Mouse (Mus musculus): Measurements from ENCODE around the gene Gpr3.
A peak's percentile ranks its signal among the peaks of the same experiment; 100 is the strongest.

The Gpr3 gene

DNA sequence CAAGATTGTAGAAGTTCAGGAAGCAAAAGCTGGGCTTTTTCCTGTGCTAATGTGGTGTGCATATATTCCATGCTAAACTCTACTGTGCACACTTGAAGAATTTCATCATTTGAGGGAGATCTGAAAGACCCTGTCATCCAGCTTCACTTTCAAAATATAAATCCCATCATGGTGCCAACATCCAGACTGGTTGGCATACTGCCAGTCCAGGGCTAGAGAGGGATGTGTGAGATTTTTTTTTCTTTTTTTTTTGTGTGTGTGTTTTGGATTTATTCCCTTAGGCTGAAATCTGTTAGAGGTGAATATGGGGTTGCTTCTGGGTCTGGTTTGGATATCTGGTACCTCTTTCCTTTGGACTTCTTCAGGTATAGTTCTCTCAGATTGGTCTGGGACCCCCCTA, 41.7 kb downstream of the Gpr3 start:
- DNase-seq (ENCODE audit: low spot score): peak; percentile 40

DNA sequence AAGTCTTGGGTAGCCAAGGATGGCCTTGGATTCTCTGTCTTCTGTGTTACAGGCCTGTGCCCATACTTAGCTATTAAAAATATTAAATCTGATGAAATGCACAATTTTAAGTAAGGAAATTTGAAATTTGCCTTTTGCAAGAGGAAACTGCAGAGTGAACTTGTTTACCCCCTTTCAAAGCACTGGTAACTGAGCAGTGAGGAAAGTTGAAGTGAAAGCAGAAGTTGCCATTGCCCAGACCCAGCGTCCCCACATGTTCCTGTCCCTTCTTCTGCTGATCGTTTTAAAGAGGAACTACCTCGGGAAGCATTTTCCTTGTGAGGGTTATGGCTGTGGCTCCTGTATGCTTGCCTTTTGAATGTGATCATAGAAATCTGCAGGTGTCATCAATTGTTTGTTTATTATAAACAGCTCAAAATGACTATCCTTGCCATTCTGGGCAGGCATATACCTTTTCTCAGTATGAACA, 42.2 kb downstream of the Gpr3 start:
- DNase-seq (ENCODE audit: low spot score): no peak

DNA sequence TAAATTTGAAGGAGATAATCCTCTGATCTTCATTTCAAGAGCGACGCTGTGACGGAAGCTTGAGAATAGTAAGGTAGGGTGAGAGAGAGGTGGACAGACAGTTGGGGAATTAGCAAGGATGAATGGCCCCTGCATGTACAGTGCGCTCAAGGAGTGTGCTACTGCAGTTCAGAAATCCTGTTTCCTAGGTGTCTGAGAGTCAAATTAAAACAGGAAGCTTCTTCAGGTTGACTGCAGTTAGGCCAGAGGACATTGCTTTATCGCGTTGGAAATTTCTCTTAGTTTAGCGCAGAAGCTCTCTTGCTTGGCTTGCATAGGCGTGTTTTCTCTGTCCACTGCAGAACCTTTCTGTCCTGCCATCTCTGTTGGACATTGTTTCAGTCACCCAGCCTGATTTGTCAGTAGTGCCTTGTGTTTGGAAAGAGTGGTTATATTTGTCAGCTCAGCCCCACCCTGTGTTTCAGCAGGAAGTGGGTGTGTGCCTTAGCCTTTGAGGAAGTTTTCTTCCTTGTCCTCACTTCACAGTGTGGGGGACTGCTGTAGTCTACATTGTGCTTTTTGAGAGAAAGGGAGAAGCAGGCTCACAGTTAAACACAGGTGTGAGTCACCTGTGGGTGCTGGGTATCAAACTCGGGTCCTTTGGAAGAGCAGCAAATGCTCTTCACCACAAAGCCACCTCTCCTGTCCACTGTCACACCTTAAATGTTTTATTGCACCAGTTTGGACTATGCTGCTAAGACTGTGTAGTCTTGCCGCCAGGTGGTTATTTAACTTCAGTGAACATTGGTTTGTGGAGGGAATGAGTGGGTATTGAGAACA, 42.9 kb downstream of the Gpr3 start:
- DNase-seq (ENCODE audit: low spot score): peak; percentile 51

DNA sequence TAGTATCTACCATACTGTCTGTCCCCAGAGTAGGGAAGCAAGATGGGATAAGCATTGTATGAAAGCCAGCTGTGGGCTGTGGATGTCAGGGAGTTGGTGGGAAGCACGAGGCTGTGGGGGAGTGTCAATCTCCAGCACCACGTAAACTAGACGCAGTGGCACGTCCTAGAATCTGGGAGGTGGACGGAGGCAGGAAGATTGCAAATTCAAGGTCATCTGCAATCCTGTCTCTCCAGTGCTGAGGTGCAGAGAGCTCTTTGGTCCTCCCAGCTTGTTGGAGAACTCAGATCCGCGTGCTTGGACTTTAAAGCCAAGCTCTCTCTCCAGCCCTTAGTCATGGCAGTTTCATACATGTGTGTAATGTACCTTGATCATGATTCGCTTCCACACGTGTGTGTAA, 45.6 kb downstream of the Gpr3 start:
- no peak for DNase-seq (ENCODE audit: low spot score)

DNA sequence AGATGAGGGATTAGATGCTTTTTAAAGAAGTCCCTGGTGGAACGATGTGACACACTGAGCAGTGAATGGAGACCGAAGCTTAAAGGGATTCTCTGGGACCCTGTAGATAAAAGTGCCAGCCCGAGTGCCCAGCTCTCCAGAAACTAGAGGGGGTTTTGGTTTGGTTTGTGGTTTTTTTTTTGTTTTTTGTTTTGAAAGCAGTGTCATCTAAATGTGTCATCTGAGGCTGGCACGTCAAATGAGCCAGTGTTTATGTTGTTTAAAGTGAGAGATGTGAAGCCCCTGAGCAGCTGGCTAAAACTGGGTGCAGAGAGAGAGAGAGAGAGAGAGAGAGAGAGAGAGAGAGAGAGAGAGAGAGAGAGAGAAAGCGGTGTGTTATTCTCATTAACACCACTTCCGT, 50.1 kb downstream of the Gpr3 start:
- no peak for DNase-seq (ENCODE audit: low spot score)

DNA sequence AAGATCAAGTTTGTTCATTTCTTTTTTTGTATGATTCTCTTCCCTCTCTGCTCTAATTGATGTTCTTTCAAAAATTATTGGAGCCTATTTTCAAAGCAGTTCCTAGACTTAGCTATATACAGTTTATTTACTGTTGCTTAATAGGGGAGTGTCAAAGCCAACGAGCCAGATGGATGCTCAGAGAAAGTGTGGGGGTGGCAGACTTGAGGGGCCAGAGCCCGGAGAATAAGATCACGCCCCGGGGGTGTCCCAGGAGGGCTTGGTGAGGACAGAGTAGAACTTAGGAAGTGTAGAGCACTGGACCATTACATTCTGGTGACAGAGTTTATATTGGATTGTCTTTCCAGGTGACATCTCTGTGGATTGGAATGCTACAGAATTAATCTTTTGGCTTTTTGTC, 51.5 kb downstream of the Gpr3 start:
- DNase-seq (ENCODE audit: low spot score): no peak

DNA sequence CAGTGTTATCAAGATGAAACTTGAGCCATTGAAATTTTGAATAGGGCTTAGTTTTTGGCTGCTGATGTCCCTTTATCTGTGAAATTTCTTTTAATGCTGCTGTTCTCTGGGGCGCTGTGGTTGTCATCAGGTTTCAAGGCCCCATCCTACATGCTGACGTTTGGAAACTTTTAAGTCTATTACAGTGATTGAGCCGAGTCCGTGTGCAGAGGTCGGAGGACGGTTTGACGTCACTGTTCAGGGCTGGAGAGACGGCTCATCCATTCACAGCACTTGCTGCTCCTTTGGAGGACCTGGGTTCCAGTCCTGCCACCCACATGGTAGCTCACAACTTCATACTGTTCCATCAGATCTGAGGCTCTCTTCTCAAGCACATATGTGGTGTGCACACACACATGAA, 52.1 kb downstream of the Gpr3 start:
- no peak for DNase-seq (ENCODE audit: low spot score)

DNA sequence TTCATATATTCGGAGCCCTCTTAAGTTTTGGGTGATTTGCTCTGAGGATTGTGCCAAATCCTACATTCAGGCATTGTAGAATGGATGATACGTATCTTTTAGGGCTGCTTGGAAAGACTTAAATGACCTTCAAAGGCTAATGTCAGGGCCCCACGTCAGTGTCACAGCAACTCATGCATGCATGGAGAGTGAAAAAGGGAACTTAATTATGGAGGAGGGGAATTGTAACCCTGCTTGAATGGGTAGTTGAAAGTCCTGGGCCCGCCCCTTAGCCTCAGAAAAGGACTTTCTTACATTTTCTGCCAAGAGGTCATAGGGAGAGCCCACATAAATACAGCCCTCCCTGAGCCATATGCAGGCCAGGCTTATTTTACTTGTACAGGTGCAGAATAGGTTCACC, 52.7 kb downstream of the Gpr3 start:
- no peak for DNase-seq (ENCODE audit: low spot score)
